Comparison of ENCODE assay signal across 8 mouse cellular contexts in genomic region chr6:35538757-35539303, GRCm38 (mm10). TPM values are rescaled to one million over a fixed set of nuclear protein-coding genes. Genes with fewer than 3 reads are reported as not detected.
DNase-seq lines count a peak whose midpoint lies in the region; ATAC-seq lines count a peak whose summit lies in the region.

No protein-coding gene starts in this region.

- H3K4me3 ChIP-seq in liver, embryonic 16.5 days (ENCODE audit: low read depth, low read length) = peak overlapping the region; percentile 99

- H3K4me1 ChIP-seq in liver, embryonic 16.5 days (ENCODE audit: control insufficient read depth, low read depth, low read length) = no peaks in the 10 kb centered on the region; the same call in none of the 2 replicates

- H3K9ac ChIP-seq in liver, embryonic 16.5 days (ENCODE audit: low read depth, low read length) = peak overlapping the region; percentile 97

- peak overlapping the region; percentile 71 for H3K4me2 ChIP-seq in liver, embryonic 16.5 days (ENCODE audit: low read depth, low read length)

- peak; percentile 4; the same call in 1 of the 2 replicates for ATAC-seq in granulocyte monocyte progenitor cell, adult 5-6 weeks (replicated peaks; ENCODE audit: poor library complexity, severe bottlenecking)
- ATAC-seq in liver, embryonic 16.5 days (ENCODE audit: low read depth) = no peak

- DNase-seq in adrenal gland, postnatal 14 days = peak; percentile 5
- no peak for DNase-seq in adrenal gland, postnatal 36 days
- DNase-seq in retina, embryonic 14.5 days (ENCODE audit: low spot score) = peak; percentile 7
- no peak for DNase-seq in retina, postnatal 1 day
- DNase-seq in right cerebral cortex, adult 2 months (ENCODE audit: low spot score in 2 of 2) = no peak
- no peak for DNase-seq in thymus, adult 18-20 months

- no peaks in the 10 kb centered on the region for H3K27me3 ChIP-seq in liver, embryonic 16.5 days (ENCODE audit: control insufficient read depth, insufficient read depth, low read depth, low read length)

- 2% methylated on average over 21 of the region's 21 CpGs for WGBS in liver, embryonic 16.5 days (ENCODE audit: insufficient replicate concordance)

- no peaks in the 10 kb centered on the region for H3K36me3 ChIP-seq in liver, embryonic 16.5 days (ENCODE audit: control insufficient read depth, insufficient read depth)

- no peaks in the 10 kb centered on the region for H3K9me3 ChIP-seq in liver, embryonic 16.5 days (replicated peaks; ENCODE audit: control insufficient read depth, low read length)

- H3K27ac ChIP-seq in liver, embryonic 16.5 days (ENCODE audit: low read length) = peak overlapping the region; percentile 87

RNA-seq across cellular contexts. Expression of gene Mtpn, which starts 0.9 kb away (rescaled TPM):
- total RNA-seq in adrenal gland, postnatal 14 days (2021) = 95.9 and 110 TPM in 2 replicates
- 100 to 1,000 TPM; 115 to 130 TPM for total RNA-seq in adrenal gland, postnatal 36 days (2021)
- 130 and 134 TPM in 2 replicates for total RNA-seq in granulocyte monocyte progenitor cell, adult 5-6 weeks (2014; fragmentation: Nextera tagmentation)
- total RNA-seq in granulocyte monocyte progenitor cell, adult 5-6 weeks (2017) = 123 and 138 TPM in 2 replicates
- polyA plus RNA-seq in liver, embryonic 16.5 days (2015; fragmentation: Nextera tagmentation; extraction: Ambion mirVana) = 50.6 and 52.7 TPM in 2 replicates

Comparison
In these comparisons a context has a peak if more than half of its experiments do, and no peak if none do; other contexts are left out.
1. DNase-seq: peak in adrenal gland, postnatal 14 days (single experiment) and retina, embryonic 14.5 days (single experiment); none in adrenal gland, postnatal 36 days (0 of 2), retina, postnatal 1 day (single experiment), right cerebral cortex, adult 2 months (0 of 2) and thymus, adult 18-20 months (0 of 2).